In genomic region chr3:53273220-53273619, GRCm38 (mm10) we compare ENCODE assay signal across 26 mouse cellular contexts.
"Had no signal": no experiment of that assay in that cellular context is flagged by ENCODE, and none has a peak within 500 bp of the region (broad histone marks: within the 10 kb centered on the region; RNA-seq: fewer than 3 reads in every experiment).

No protein-coding gene starts in this region.

- H3K36me3 ChIP-seq: heart, embryonic 10.5 days; heart, embryonic 13.5 days; heart, embryonic 15.5 days; intestine, embryonic 15.5 days; limb, embryonic 10.5 days; limb, embryonic 12.5 days; liver, embryonic 13.5 days; liver, embryonic 15.5 days had no signal

- H3K4me1 ChIP-seq: heart, embryonic 10.5 days; heart, embryonic 15.5 days; intestine, embryonic 15.5 days; liver, embryonic 13.5 days; liver, embryonic 15.5 days had no signal

- H3K9ac ChIP-seq: heart, embryonic 13.5 days; heart, embryonic 15.5 days; hindbrain, embryonic 14.5 days; intestine, embryonic 15.5 days; limb, embryonic 12.5 days; liver, embryonic 13.5 days; liver, embryonic 15.5 days; liver, postnatal 0 days had no signal

- H3K4me3 ChIP-seq: heart, embryonic 10.5 days; heart, embryonic 13.5 days; heart, embryonic 15.5 days; intestine, embryonic 15.5 days; layer of hippocampus, adult 2 months; left cerebral cortex, adult 2 months; limb, embryonic 10.5 days; limb, embryonic 12.5 days; liver, embryonic 13.5 days; liver, embryonic 15.5 days had no signal

- H3K4me2 ChIP-seq: heart, embryonic 13.5 days; heart, embryonic 15.5 days; hindbrain, embryonic 14.5 days; intestine, embryonic 15.5 days; limb, embryonic 12.5 days; liver, embryonic 11.5 days; liver, embryonic 13.5 days; liver, embryonic 15.5 days had no signal

- DNase-seq: gastrocnemius, postnatal 14 days; gastrocnemius, postnatal 36 days; heart, adult 18-20 months; heart, postnatal 14 days; heart, postnatal 36 days; kidney, adult 18-20 months; kidney, adult 9 months; kidney, postnatal 10 days; kidney, postnatal 4 days; liver; liver, embryonic 13.5 days; liver, postnatal 0 days had no signal

- H3K27ac ChIP-seq: heart, embryonic 10.5 days; heart, embryonic 13.5 days; heart, embryonic 15.5 days; hindbrain, embryonic 14.5 days; intestine, embryonic 15.5 days; layer of hippocampus, adult 2 months; left cerebral cortex, adult 2 months; limb, embryonic 10.5 days; limb, embryonic 12.5 days; liver, embryonic 13.5 days; liver, embryonic 15.5 days had no signal

- H3K27me3 ChIP-seq: heart, embryonic 13.5 days; heart, embryonic 15.5 days; intestine, embryonic 15.5 days; limb, embryonic 12.5 days; liver, embryonic 13.5 days; liver, embryonic 15.5 days had no signal

- ATAC-seq: hindbrain, embryonic 16.5 days; inflammation-experienced regulatory T-cells, adult 6 months; intestine, embryonic 15.5 days; intestine, postnatal 0 days; liver, postnatal 0 days had no signal

- H3K9me3 ChIP-seq: heart, embryonic 10.5 days; heart, embryonic 13.5 days; heart, embryonic 15.5 days; intestine, embryonic 15.5 days; limb, embryonic 10.5 days; limb, embryonic 12.5 days; liver, embryonic 13.5 days; liver, embryonic 15.5 days had no signal
